Mouse (Mus musculus): ENCODE results near the gene Hbb-bh2. TPM values are rescaled to one million over a fixed set of nuclear protein-coding genes. Genes with fewer than 3 reads are reported as not detected.
"Not testable (repeated sequence)": the region's sequence is repeated elsewhere in the genome, so short reads cannot be mapped to it uniquely, and the experiment has no call there.

The Hbb-bh2 gene
- polyA plus RNA-seq, 1 experiment from 2014 or later = not detected

DNA sequence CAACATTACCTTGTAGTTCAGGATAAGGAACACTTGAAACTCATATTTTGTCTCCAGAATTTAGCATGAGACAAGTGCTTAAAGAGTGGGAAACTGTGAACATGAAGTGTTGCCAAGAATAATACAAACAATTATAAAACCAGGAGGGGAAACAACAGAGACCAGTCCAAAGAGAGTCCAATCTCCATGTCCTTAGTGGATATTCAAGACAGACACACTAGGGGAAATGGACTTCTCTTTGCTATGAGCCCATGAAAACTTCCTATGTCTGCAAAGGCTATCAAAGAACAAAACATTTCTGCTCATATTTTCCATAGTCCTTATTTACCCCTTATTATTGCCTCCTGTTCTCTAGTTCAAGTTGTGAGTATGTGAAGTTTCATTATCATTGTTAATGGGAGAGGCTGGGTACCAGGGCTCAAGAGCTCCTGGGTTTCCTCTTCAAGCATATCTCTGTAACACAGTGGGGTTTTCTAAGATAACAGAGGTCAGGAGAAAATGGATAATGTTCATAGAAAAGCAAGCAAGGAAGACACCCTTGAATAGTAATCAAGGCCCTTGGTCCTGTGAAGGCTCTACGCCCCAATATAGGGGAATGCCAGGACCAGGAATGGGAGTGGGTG is 29.0 kb downstream of the Hbb-bh2 start:
- Histone ChIP-seq H3K27ac (replicated peaks) (peak overlapping the region; percentile 54), H3K36me3 (no peaks in the 10 kb centered on the region), H3K4me2 (peak overlapping the region; percentile 28), H3K4me3 (peak overlapping the region; percentile 16; the same call in 1 of the 2 replicates), H3K27me3 (replicated peaks) (no peaks in the 10 kb centered on the region), H3K9ac (no peak overlapping the region), H3K4me1 (peaks cover 9% of the 10 kb centered on the region), H3K9me3 (no peaks in the 10 kb centered on the region)
- no peak for ATAC-seq (ENCODE audit: extremely low read depth, insufficient number of reproducible peaks, low FRiP score, low TSS enrichment)
- 43% methylated on average over 1 of the region's 1 CpGs for WGBS

DNA sequence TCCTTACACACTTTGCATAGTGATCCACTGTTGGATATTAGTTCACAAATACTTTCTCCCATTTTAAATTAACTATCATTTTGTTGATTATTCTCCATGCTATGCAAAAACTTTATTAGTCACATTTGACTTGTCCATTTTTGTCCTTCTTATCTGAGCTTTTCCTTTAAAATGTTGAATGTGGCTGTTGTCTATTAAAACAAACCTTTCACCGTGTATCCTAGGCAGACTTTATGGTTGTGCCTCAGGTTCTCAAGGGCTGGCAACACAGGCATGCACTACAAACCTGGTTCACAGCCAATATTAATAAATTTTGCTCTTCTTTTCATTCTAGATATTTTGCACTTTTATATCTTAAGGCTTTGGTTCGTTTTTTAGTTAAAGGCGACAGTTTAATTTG is 29.6 kb downstream of the Hbb-bh2 start:
- Histone ChIP-seq H3K4me2 (no peak overlapping the region; the same call in 1 of the 2 replicates), H3K27me3 (replicated peaks) (no peaks in the 10 kb centered on the region), H3K27ac (replicated peaks) (no peak overlapping the region), H3K9ac (no peak overlapping the region), H3K36me3 (no peaks in the 10 kb centered on the region), H3K4me3 (no peak overlapping the region), H3K4me1 (peaks cover 9% of the 10 kb centered on the region), H3K9me3 (no peaks in the 10 kb centered on the region)
- no peak for ATAC-seq (ENCODE audit: extremely low read depth, insufficient number of reproducible peaks, low FRiP score, low TSS enrichment)
- WGBS = 66% methylated on average over 3 of the region's 3 CpGs

DNA sequence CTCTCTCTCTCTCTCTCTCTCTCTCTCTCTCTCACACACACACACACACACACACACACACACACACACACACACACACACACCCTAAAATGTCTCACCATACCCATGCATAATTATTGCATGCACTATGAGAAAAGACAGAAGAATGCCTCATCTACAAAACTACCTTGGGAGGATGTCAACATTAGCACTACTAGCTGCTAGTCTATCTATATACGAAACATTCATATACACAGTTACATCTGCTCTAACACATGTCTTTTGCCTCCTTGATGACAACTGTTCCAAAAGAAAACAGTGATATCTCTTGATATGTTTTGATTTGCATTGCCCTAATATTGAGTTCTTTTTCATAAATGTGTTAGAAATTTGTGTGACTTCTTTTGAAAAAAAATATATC is 30.0 kb downstream of the Hbb-bh2 start:
- H3K9me3 ChIP-seq = no peaks in the 10 kb centered on the region
- no peak overlapping the region for H3K9ac ChIP-seq
- no peaks in the 10 kb centered on the region for H3K36me3 ChIP-seq
- no peak for ATAC-seq (ENCODE audit: extremely low read depth, insufficient number of reproducible peaks, low FRiP score, low TSS enrichment)
- H3K4me2 ChIP-seq = peak overlapping the region; percentile 29; the same call in 1 of the 2 replicates
- H3K27ac ChIP-seq (replicated peaks) = no peak overlapping the region
- H3K27me3 ChIP-seq (replicated peaks) = no peaks in the 10 kb centered on the region
- WGBS = 68% methylated on average over 1 of the region's 1 CpGs
- H3K4me3 ChIP-seq = no peak overlapping the region
- peaks cover 9% of the 10 kb centered on the region for H3K4me1 ChIP-seq

DNA sequence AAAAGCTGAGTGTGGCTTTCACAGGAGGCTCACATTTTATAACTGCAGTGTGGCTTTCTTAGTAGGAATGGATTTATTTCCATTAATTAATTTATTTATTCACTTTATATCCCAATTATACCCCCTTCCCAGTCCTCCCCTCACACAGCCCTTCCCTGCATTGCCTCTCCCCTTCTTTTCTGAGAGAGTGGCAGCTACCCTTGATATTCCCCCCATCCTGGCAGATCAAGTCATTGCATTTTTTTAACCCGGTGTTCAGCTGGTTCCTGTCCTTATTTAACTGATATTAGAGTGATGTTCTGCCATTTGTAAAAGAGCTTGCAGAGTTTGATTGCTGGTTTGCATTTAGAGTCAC is 30.5 kb downstream of the Hbb-bh2 start:
- no peaks in the 10 kb centered on the region for H3K9me3 ChIP-seq
- H3K9ac ChIP-seq = no peak overlapping the region
- peaks cover 9% of the 10 kb centered on the region for H3K4me1 ChIP-seq
- H3K36me3 ChIP-seq = no peaks in the 10 kb centered on the region
- no peak for ATAC-seq (ENCODE audit: extremely low read depth, insufficient number of reproducible peaks, low FRiP score, low TSS enrichment)
- H3K4me3 ChIP-seq = no peak overlapping the region
- peak overlapping the region; percentile 29 for H3K4me2 ChIP-seq
- 37% methylated on average over 1 of the region's 1 CpGs for WGBS
- H3K27ac ChIP-seq (replicated peaks) = peak overlapping the region; percentile 50; the same call in 1 of the 2 replicates
- H3K27me3 ChIP-seq (replicated peaks) = no peaks in the 10 kb centered on the region

DNA sequence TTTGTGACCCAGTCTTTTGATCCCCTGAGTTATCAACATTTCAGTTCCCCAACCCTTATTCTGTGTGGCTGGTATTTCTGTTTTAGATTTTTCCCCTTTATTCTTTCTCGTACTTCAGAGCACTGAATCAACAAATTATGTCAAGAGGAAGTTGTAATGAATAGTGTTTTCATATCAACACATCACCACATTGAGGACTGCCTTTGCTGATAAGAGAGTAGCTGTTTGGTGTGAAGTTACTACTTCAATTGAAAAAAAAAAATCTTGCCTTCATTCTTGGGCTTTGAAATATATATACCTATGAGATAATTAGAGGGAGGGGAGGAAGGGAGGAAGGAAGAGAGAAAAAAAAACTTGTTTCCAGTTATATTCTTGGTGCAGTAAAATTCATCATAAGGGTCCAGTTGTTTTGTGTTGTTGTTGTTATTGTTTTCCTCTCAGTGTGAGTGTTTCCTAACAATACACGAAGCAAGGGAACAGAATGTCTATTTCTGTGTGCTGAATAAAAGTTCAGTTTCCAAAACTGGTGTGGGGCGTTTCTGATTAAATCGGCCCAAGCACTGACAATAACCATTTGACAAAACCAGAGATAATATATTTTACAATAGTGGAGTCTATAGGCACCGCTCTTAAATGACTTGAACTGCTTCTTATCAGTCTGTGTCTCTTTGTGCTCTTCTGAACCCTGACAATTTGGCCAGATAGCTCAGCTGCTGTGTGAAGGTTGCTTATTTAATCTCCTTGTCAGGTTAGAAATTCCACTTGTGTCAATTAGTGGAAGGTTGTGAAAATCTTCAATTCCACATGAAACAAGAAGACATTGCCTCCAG is 31.1 kb downstream of the Hbb-bh2 start:
- H3K4me1 ChIP-seq = peaks cover 9% of the 10 kb centered on the region
- no peak overlapping the region for H3K4me3 ChIP-seq
- no peaks in the 10 kb centered on the region for H3K27me3 ChIP-seq (replicated peaks)
- no peak overlapping the region; the same call in 1 of the 2 replicates for H3K9ac ChIP-seq
- H3K9me3 ChIP-seq = no peaks in the 10 kb centered on the region
- no peak for ATAC-seq (ENCODE audit: extremely low read depth, insufficient number of reproducible peaks, low FRiP score, low TSS enrichment)
- H3K27ac ChIP-seq (replicated peaks) = peak overlapping the region; percentile 50; the same call in 1 of the 2 replicates
- WGBS = 28% methylated on average over 5 of the region's 5 CpGs
- peak overlapping the region; percentile 29 for H3K4me2 ChIP-seq
- no peaks in the 10 kb centered on the region for H3K36me3 ChIP-seq

DNA sequence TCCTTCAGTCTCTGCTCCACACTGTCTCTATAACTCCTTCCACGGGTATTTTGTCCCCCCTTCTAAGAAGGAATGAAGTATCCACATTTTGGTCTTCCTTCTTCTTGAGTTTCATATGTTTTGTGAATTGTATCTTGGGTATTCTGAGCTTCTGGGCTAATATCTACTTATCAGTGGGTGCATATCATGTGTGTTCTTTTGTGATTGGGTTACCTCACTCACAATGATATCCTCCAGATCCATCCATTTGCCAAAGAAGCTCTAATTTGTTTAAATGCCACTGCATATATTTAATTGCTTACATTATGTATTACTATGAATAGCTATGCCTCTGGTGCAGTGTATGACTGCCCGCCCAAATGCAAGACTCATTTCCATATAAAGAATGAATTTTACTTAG is 32.2 kb downstream of the Hbb-bh2 start:
- not testable (repeated sequence) for H3K9ac ChIP-seq; H3K4me3 ChIP-seq; H3K4me1 ChIP-seq; H3K9me3 ChIP-seq; H3K36me3 ChIP-seq; H3K27me3 ChIP-seq (replicated peaks); H3K27ac ChIP-seq (replicated peaks); ATAC-seq (ENCODE audit: extremely low read depth, insufficient number of reproducible peaks, low FRiP score, low TSS enrichment); H3K4me2 ChIP-seq
- 54% methylated on average over 2 of the region's 2 CpGs for WGBS

DNA sequence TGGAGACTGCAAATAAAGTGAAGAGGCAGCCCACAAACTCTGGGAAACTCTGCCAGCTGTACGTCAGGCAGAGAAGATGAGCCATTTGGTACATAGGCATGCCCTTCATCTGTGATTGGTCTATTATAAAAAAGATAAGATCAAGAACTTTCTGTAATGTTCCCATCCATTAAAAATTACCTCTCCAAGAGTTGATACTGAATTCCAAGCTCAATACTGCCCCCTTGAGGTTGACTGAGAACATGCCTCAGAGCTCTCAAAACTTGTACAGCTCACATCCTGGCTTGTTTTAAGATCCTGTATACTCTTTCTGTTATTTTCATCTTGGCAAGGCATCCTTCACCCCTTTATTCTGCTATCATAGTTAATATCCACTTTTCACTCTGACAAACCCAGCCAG is 33.5 kb downstream of the Hbb-bh2 start:
- H3K4me1 ChIP-seq = peaks cover 9% of the 10 kb centered on the region
- H3K9me3 ChIP-seq = 0 out of 2 replicates have a peak, but pooled peaks cover 2% of the 10 kb centered on the region
- no peak overlapping the region for H3K4me2 ChIP-seq
- H3K9ac ChIP-seq = no peak overlapping the region
- no peak overlapping the region for H3K4me3 ChIP-seq
- no peaks in the 10 kb centered on the region for H3K36me3 ChIP-seq
- WGBS = 63% methylated on average over 1 of the region's 1 CpGs
- no peaks in the 10 kb centered on the region for H3K27me3 ChIP-seq (replicated peaks)
- ATAC-seq (ENCODE audit: extremely low read depth, insufficient number of reproducible peaks, low FRiP score, low TSS enrichment) = no peak
- H3K27ac ChIP-seq (replicated peaks) = no peak overlapping the region

DNA sequence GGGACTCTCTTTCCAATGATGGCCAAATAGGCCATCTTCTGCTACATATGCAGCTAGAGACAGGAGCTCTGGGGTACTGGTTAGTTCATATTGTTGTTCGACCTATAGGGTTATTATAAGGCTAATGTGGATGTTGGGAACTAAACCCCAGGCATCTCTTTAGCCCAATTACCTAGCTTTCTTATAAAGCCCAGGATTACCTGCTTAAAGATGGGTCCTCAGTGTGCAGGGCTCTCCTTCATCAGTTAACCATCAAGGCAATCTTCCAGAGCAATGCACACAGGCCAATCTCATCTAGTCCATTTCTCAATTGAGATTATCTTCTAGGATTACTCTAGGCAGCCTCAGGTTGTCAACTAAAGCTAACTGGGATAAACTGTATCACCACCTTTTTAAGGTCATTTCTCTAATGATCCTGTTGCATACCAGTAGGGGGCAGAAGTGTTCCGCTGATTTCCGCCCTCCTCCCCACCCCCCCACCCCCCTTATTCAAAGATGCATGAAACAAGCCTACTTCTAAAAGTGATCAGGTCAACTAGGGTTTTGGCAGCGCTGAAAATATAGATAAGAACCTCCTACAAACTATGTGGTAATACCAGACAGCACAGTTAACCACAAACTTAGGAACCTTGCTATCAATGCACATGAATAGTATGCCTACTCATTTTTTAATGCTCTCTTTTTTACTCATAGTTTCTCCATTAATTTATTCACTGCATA is 47.5 kb downstream of the Hbb-bh2 start:
- WGBS = 22% methylated on average over 4 of the region's 4 CpGs

DNA sequence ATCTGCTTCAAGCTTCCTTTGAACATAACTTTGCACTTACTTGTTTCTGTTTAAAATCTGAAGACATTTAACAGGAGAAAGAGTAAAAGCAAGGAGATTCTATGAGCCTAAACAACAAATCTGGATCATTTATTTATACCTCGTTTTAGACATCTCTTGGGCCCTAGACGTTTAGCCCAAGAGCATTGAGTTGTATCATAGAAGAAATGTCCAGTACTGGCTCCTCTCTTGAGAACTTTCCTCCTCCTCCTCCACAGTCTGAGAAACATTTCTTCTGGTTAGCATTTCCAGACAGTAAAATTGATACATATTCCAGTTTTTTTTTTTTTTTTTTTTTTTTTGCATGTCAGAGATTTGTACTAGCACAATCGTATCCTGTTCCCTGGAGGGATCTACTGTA is 48.6 kb downstream of the Hbb-bh2 start, which contains the start of gene Olfr67:
Olfr67 (minus strand) TSS at position 101 of the 400 bp plus-strand sequence.
- WGBS = 64% methylated on average over 3 of the region's 3 CpGs
- ATAC-seq (ENCODE audit: extremely low read depth, insufficient number of reproducible peaks, low FRiP score, low TSS enrichment) = no peak

More for the DNA sequence above, 47.5 kb downstream of the Hbb-bh2 start:
- no peak; the same call in 1 of the 2 replicates for ATAC-seq (ENCODE audit: extremely low read depth, insufficient number of reproducible peaks, low FRiP score, low TSS enrichment)
- no peaks in the 10 kb centered on the region for H3K4me1 ChIP-seq
- H3K4me3 ChIP-seq = no peak overlapping the region
- H3K9ac ChIP-seq = no peak overlapping the region
- no peaks in the 10 kb centered on the region for H3K27me3 ChIP-seq (replicated peaks)
- no peak overlapping the region for H3K4me2 ChIP-seq
- H3K9me3 ChIP-seq = no peaks in the 10 kb centered on the region
- H3K36me3 ChIP-seq = no peaks in the 10 kb centered on the region
- no peak overlapping the region for H3K27ac ChIP-seq (replicated peaks)

More for the DNA sequence above, 48.6 kb downstream of the Hbb-bh2 start, which contains the start of gene Olfr67:
- Histone ChIP-seq H3K4me1 (no peaks in the 10 kb centered on the region), H3K4me2 (no peak within 1 kb of the TSS), H3K27me3 (replicated peaks) (no peaks in the 10 kb centered on the region), H3K36me3 (no peaks in the 10 kb centered on the region), H3K9ac (no peak within 1 kb of the TSS), H3K27ac (replicated peaks) (no peak within 1 kb of the TSS), H3K4me3 (no peak within 1 kb of the TSS), H3K9me3 (no peaks in the 10 kb centered on the region)
